Mouse (Mus musculus) lung, postnatal 0 days (tissue): Measurements from ENCODE around the gene Ntn4. TPM values are rescaled to one million over a fixed set of nuclear protein-coding genes. Genes with fewer than 3 reads are reported as not detected.

Source experiments
- ATAC-seq: fragments of 200-750 bp; cut with Nextera tagmentation; 2 replicates; pipeline ENCODE4 v1.8.0; 2017; ENCODE audit warnings: moderate library complexity
- DNase-seq: peaks from one replicate; pipeline ENCODE4 v3.0.0-alpha.2; 2016; ENCODE audit warnings: low spot score
- H3K27ac ChIP-seq: fragments of 300-500 bp; sonication (generic); 2 replicates; pipeline ENCODE4 v1.5.1; 2014; ENCODE audit warnings: antibody characterized with exemption, mild to moderate bottlenecking, low read length, mixed read lengths
- H3K27me3 ChIP-seq: fragments of 300-500 bp; sonication (generic); replicated peaks from 2 replicates; pipeline ENCODE4 v1.6.1; 2014; ENCODE audit warnings: low read length, mixed read lengths; ENCODE audit not compliant: insufficient read depth
- H3K36me3 ChIP-seq: fragments of 300-500 bp; sonication (generic); 2 replicates; pipeline ENCODE4 v1.6.1; 2014; ENCODE audit warnings: low read length, mixed read lengths; ENCODE audit not compliant: insufficient read depth
- H3K4me1 ChIP-seq: fragments of 300-500 bp; sonication (generic); 2 replicates; pipeline ENCODE4 v1.6.1; 2014; ENCODE audit warnings: antibody characterized with exemption, low read depth, low read length, mixed read lengths; ENCODE audit not compliant: insufficient read depth
- H3K4me2 ChIP-seq: fragments of 300-500 bp; sonication (generic); replicated peaks from 2 replicates; pipeline ENCODE4 v1.6.1; 2014; ENCODE audit warnings: low read depth, mild to moderate bottlenecking, low read length, moderate library complexity, mixed read lengths
- H3K4me3 ChIP-seq: fragments of 300-500 bp; sonication (generic); 2 replicates; pipeline ENCODE4 v1.5.1; 2014; ENCODE audit warnings: low read depth, low read length
- H3K9ac ChIP-seq: fragments of 300-500 bp; sonication (generic); replicated peaks from 2 replicates; pipeline ENCODE4 v1.6.1; 2014; ENCODE audit warnings: low read depth, mild to moderate bottlenecking
- H3K9me3 ChIP-seq: fragments of 300-500 bp; sonication (generic); 2 replicates; pipeline ENCODE4 v1.6.1; 2016; ENCODE audit warnings: low read length, mixed read lengths
- CTCF ChIP-seq: IDR thresholded peaks from 2 replicates; pipeline ENCODE4 v1.5.1; 2016; ENCODE audit warnings: antibody characterized with exemption, mild to moderate bottlenecking
- EP300 ChIP-seq: IDR thresholded peaks from 2 replicates; pipeline ENCODE4 v1.6.1; 2016; ENCODE audit warnings: antibody characterized with exemption, mild to moderate bottlenecking, control low read depth
- WGBS: fragments of 180-500 bp; shearing (Covaris S2); extraction: QIAGEN DNeasy Blood & Tissue Kit; methylation state at CpG from one replicate; pipeline ENCODE4 v1.1.7; 2014; 5-methylcytosine and 5-hydroxymethylcytosine counted together
- polyA plus RNA-seq: library from polyadenylated mRNA; unstranded; fragments of >200 nt; fragmentation: Nextera tagmentation; extraction: Ambion mirVana; gene quantifications from 2 replicates; pipeline ENCODE4 v1.2.1, GENCODE M21; 2015

Ntn4 gene
- polyA plus RNA-seq, 1 experiment from 2014 or later: 1.4 TPM

DNA sequence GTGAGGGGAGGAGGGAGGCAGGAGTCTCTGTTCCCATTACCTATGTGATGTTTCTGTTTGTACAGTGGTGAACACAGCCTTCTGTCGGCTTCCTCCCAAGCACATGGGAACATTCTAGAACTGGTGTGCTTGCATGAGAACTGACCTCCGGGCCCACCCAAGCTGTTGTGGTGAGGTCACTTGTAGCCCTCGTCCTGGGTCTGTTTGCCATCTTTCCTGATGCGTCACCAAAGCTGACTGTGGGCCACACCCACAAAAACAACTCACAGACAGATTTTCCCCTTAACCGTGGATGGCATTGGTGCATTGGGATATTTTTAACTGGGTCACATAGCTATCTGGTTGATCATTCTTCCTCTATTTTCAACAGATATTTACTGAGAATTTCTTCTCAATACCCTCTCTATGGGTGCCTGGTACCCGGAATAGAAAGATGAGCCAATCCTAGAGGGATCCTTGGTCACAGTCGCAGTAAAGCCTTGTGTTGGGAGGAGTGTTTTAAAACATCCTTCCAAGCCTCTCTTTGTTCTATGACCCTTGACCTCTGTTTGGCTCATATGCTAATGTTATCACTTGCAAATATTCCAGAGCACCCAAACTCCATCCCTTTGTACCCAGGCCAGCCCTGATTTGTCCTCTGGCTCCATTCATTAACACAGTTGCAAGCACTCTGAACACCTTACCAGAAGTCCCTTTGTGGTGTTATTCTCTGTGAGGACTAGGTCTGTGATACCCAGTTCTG, 19.9 kb upstream of the Ntn4 start:
- Histone ChIP-seq H3K4me1 (no peaks in the 10 kb centered on the region), H3K4me2 (no peak overlapping the region), H3K9me3 (no peaks in the 10 kb centered on the region), H3K27ac (no peak overlapping the region), H3K27me3 (no peaks in the 10 kb centered on the region), H3K9ac (no peak overlapping the region), H3K4me3 (no peak overlapping the region), H3K36me3 (no peaks in the 10 kb centered on the region)
- DNase-seq (peak; percentile 28), ATAC-seq (peak; percentile 70)
- WGBS: 49% methylated on average over 7 of the region's 7 CpGs
- no peak for TF ChIP-seq CTCF
- TF ChIP-seq EP300: no peak

DNA sequence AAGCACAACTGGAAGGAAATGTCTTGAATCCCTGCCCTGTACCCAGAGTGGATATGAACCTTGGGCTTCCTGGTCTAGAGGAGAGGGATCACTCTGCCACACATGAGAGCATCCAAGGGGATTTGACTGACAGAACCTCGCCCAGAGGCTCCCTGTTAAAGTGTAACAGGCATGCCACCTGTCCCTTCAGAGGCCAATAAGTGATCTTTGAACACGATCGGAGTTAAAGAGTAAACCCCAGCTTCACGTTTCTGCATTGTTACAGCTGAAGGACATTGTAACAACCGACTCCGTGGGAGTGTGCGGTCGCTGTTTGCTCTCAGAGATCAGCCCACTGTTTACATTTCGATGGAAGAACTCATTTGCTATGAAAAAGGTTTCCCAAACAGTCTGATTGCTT, 16.8 kb upstream of the Ntn4 start:
- H3K9me3 ChIP-seq: no peaks in the 10 kb centered on the region
- H3K4me3 ChIP-seq: no peak overlapping the region
- TF ChIP-seq EP300 (no peak), CTCF (no peak)
- H3K27me3 ChIP-seq: no peaks in the 10 kb centered on the region
- ATAC-seq: no peak
- H3K36me3 ChIP-seq: no peaks in the 10 kb centered on the region
- H3K9ac ChIP-seq: no peak overlapping the region
- H3K27ac ChIP-seq: no peak overlapping the region
- peak overlapping the region; percentile 14; the same call in 1 of the 2 replicates for H3K4me2 ChIP-seq
- H3K4me1 ChIP-seq: no peaks in the 10 kb centered on the region
- no peak for DNase-seq
- 17% methylated on average over 9 of the region's 9 CpGs for WGBS

DNA sequence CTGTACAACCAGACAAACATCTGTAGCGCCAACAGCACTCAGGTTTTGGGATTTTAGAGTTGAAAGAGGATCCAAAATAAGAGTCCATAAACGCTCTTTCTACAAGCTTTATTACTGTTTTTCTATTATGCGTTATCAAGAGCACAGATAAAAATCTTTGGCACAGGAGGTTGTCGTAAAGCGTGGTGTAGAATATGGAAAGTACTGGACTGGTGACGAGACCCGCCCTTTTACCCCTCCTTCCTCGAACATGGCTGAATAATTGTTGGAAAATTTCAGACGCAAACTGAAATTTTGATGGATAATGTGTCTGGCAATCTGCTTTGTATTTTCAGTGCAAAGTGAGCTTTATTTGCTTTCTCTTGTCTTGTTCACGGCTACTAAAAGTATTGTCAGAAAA, 16.3 kb upstream of the Ntn4 start:
- Histone ChIP-seq H3K36me3 (no peaks in the 10 kb centered on the region), H3K27ac (no peak overlapping the region), H3K9ac (no peak overlapping the region), H3K27me3 (no peaks in the 10 kb centered on the region), H3K4me3 (no peak overlapping the region), H3K4me1 (no peaks in the 10 kb centered on the region), H3K4me2 (peak overlapping the region; percentile 14; the same call in 1 of the 2 replicates), H3K9me3 (no peaks in the 10 kb centered on the region)
- WGBS: 22% methylated on average over 10 of the region's 10 CpGs
- ATAC-seq: no peak
- TF ChIP-seq CTCF: no peak
- no peak for TF ChIP-seq EP300
- DNase-seq: no peak

DNA sequence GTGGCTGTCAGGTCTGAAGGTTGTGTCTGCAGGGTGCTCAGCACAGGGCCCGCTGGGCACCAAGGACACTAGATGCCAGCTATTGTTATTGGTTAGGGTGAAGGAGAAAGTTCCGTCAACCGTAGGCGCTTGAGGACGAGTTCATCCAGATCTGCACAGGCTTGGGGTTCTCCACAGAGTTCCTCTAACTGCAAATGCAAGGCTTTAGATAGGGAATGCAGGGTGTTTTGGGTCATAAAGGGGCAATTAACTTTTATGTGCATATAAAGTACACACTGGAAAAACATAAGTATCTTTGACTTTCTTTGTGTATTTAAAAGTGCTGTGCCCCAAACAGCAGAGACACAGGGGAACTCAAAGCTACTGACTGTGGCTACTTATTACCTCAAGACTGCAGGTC, 10.2 kb upstream of the Ntn4 start:
- Histone ChIP-seq H3K4me3 (no peak overlapping the region), H3K4me2 (no peak overlapping the region), H3K36me3 (no peaks in the 10 kb centered on the region), H3K4me1 (no peaks in the 10 kb centered on the region), H3K9me3 (no peaks in the 10 kb centered on the region), H3K27ac (no peak overlapping the region), H3K27me3 (no peaks in the 10 kb centered on the region), H3K9ac (no peak overlapping the region)
- 90% methylated on average over 5 of the region's 5 CpGs for WGBS
- DNase-seq (no peak), ATAC-seq (no peak)
- TF ChIP-seq EP300 (no peak), CTCF (no peak)

DNA sequence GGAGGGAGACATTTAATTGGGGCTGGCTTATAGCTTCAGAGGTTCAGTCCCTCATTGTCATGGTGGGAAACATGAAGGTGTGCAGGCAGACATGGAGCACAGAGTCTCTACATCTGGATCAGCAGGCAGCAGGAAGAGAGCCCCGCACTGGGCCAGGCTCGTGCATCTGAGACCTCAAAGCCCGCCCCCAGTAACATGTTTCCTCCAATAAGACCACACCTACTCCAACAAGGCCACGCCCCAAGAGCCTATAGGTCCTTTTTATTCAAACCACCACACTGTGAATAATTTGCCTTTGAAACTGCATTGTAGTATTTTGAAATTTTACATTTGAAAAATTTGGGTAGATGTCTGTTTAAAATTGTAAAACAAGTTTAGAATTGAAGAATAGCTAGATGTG, 8.4 kb upstream of the Ntn4 start:
- Histone ChIP-seq H3K9me3 (no peaks in the 10 kb centered on the region), H3K36me3 (no peaks in the 10 kb centered on the region), H3K27ac (no peak overlapping the region), H3K4me2 (no peak overlapping the region), H3K4me1 (no peaks in the 10 kb centered on the region), H3K9ac (no peak overlapping the region), H3K4me3 (no peak overlapping the region), H3K27me3 (0 out of 2 replicates have a peak, but pooled peaks cover 3% of the 10 kb centered on the region)
- no peak for ATAC-seq
- DNase-seq: no peak
- no peak for TF ChIP-seq EP300
- no peak for TF ChIP-seq CTCF
- WGBS: 56% methylated on average over 4 of the region's 4 CpGs

DNA sequence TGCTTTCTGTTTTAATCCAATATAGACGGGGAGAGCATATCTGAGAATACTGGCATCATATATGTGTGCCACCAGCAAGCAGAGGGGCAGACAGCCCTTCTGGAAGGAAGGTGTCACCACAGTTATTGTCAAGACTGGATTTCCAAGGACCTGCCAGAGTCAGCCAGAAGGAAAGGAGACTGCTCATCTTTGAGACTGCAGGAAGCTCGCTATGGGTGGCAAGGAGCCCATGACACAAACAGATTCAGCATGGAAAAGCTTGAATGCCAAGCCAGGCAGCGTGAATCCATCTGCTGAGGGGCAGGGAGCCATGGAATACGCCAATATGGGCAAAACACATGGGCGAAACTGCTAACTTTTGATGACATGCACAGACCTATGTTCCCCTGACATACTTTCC, 6.9 kb upstream of the Ntn4 start:
- Histone ChIP-seq H3K36me3 (no peaks in the 10 kb centered on the region), H3K27ac (no peak overlapping the region), H3K4me3 (no peak overlapping the region), H3K27me3 (0 out of 2 replicates have a peak, but pooled peaks cover 3% of the 10 kb centered on the region), H3K4me2 (no peak overlapping the region), H3K9ac (no peak overlapping the region), H3K9me3 (no peaks in the 10 kb centered on the region), H3K4me1 (no peaks in the 10 kb centered on the region)
- TF ChIP-seq EP300 (no peak), CTCF (no peak)
- WGBS: 87% methylated on average over 5 of the region's 5 CpGs
- no peak for DNase-seq
- no peak for ATAC-seq
